Mouse (Mus musculus): ENCODE results near the gene Prkcsh. TPM values are rescaled to one million over a fixed set of nuclear protein-coding genes. Genes with fewer than 3 reads are reported as not detected.
A peak's percentile ranks its signal among the peaks of the same experiment; 100 is the strongest.

Prkcsh gene
- polyA plus RNA-seq, 1 experiment from 2014 or later = 161 TPM

GRCm38 (mm10) chr9:22003163-22003554, 553 bp downstream of the Prkcsh start:
- peak; percentile 4; the same call in 1 of the 2 replicates for ATAC-seq (ENCODE audit: low FRiP score, low TSS enrichment)
- Histone ChIP-seq H3K9me3 (ENCODE audit: low read length) (no peaks in the 10 kb centered on the region), H3K4me1 (ENCODE audit: insufficient read depth, low read length) (peaks cover 22% of the 10 kb centered on the region), H3K27me3 (ENCODE audit: insufficient read depth, low read length) (no peaks in the 10 kb centered on the region), H3K36me3 (ENCODE audit: insufficient read depth, low read length) (peaks cover 33% of the 10 kb centered on the region), H3K4me3 (ENCODE audit: low read length) (peak overlapping the region; percentile 64), H3K27ac (ENCODE audit: low read length) (peak overlapping the region; percentile 31), H3K9ac (replicated peaks; ENCODE audit: low read length) (peak overlapping the region; percentile 64), H3K4me2 (replicated peaks; ENCODE audit: low read depth, low read length) (peak overlapping the region; percentile 72)
- under 1% methylated on average over 18 of the region's 18 CpGs for WGBS

- ATAC-seq (ENCODE audit: low FRiP score, low TSS enrichment) = no peak
- Histone ChIP-seq H3K27ac (ENCODE audit: low read length) (no peak overlapping the region), H3K4me3 (ENCODE audit: low read length) (no peak overlapping the region), H3K9me3 (ENCODE audit: low read length) (no peaks in the 10 kb centered on the region), H3K36me3 (ENCODE audit: insufficient read depth, low read length) (peaks cover 46% of the 10 kb centered on the region), H3K4me2 (replicated peaks; ENCODE audit: low read depth, low read length) (no peak overlapping the region), H3K4me1 (ENCODE audit: insufficient read depth, low read length) (peaks cover 22% of the 10 kb centered on the region), H3K27me3 (ENCODE audit: insufficient read depth, low read length) (no peaks in the 10 kb centered on the region), H3K9ac (replicated peaks; ENCODE audit: low read length) (no peak overlapping the region)
- WGBS = 92% methylated on average over 12 of the region's 12 CpGs
These were observed 1.9 kb downstream of the Prkcsh start for GRCm38 (mm10) chr9:22004546-22004945.

- H3K4me1 ChIP-seq (ENCODE audit: insufficient read depth, low read length) = no peaks in the 10 kb centered on the region
- WGBS = 88% methylated on average over 5 of the region's 5 CpGs
- H3K36me3 ChIP-seq (ENCODE audit: insufficient read depth, low read length) = peaks cover 82% of the 10 kb centered on the region
- H3K27me3 ChIP-seq (ENCODE audit: insufficient read depth, low read length) = no peaks in the 10 kb centered on the region
- H3K9me3 ChIP-seq (ENCODE audit: low read length) = no peaks in the 10 kb centered on the region
- H3K4me3 ChIP-seq (ENCODE audit: low read length) = no peak overlapping the region
- ATAC-seq (ENCODE audit: low FRiP score, low TSS enrichment) = 0 out of 2 replicates have a peak, but pooled peaks have one; percentile 47
- H3K9ac ChIP-seq (replicated peaks; ENCODE audit: low read length) = no peak overlapping the region
- no peak overlapping the region for H3K4me2 ChIP-seq (replicated peaks; ENCODE audit: low read depth, low read length)
- H3K27ac ChIP-seq (ENCODE audit: low read length) = no peak overlapping the region
These were observed 8.4 kb downstream of the Prkcsh start for GRCm38 (mm10) chr9:22011055-22011454.

GRCm38 (mm10) chr9:22012731-22013130, 10.1 kb downstream of the Prkcsh start:
- Histone ChIP-seq H3K27ac (ENCODE audit: low read length) (no peak overlapping the region), H3K9ac (replicated peaks; ENCODE audit: low read length) (no peak overlapping the region), H3K36me3 (ENCODE audit: insufficient read depth, low read length) (peaks cover 70% of the 10 kb centered on the region), H3K27me3 (ENCODE audit: insufficient read depth, low read length) (no peaks in the 10 kb centered on the region), H3K9me3 (ENCODE audit: low read length) (no peaks in the 10 kb centered on the region), H3K4me1 (ENCODE audit: insufficient read depth, low read length) (no peaks in the 10 kb centered on the region), H3K4me3 (ENCODE audit: low read length) (no peak overlapping the region), H3K4me2 (replicated peaks; ENCODE audit: low read depth, low read length) (no peak overlapping the region)
- no peak for ATAC-seq (ENCODE audit: low FRiP score, low TSS enrichment)
- 91% methylated on average over 13 of the region's 13 CpGs for WGBS

GRCm38 (mm10) chr9:22016245-22016644, 13.6 kb downstream of the Prkcsh start:
- Histone ChIP-seq H3K9me3 (ENCODE audit: low read length) (no peaks in the 10 kb centered on the region), H3K9ac (replicated peaks; ENCODE audit: low read length) (no peak overlapping the region), H3K27me3 (ENCODE audit: insufficient read depth, low read length) (no peaks in the 10 kb centered on the region), H3K27ac (ENCODE audit: low read length) (no peak overlapping the region), H3K4me2 (replicated peaks; ENCODE audit: low read depth, low read length) (no peak overlapping the region), H3K4me3 (ENCODE audit: low read length) (no peak overlapping the region), H3K36me3 (ENCODE audit: insufficient read depth, low read length) (peaks cover 35% of the 10 kb centered on the region), H3K4me1 (ENCODE audit: insufficient read depth, low read length) (no peaks in the 10 kb centered on the region)
- WGBS = 61% methylated on average over 10 of the region's 10 CpGs
- ATAC-seq (ENCODE audit: low FRiP score, low TSS enrichment) = no peak

- Histone ChIP-seq H3K4me3 (ENCODE audit: low read length) (no peak overlapping the region), H3K9me3 (ENCODE audit: low read length) (no peaks in the 10 kb centered on the region), H3K36me3 (ENCODE audit: insufficient read depth, low read length) (peaks cover 24% of the 10 kb centered on the region), H3K4me2 (replicated peaks; ENCODE audit: low read depth, low read length) (no peak overlapping the region), H3K27me3 (ENCODE audit: insufficient read depth, low read length) (no peaks in the 10 kb centered on the region), H3K9ac (replicated peaks; ENCODE audit: low read length) (no peak overlapping the region), H3K27ac (ENCODE audit: low read length) (no peak overlapping the region), H3K4me1 (ENCODE audit: insufficient read depth, low read length) (no peaks in the 10 kb centered on the region)
- no peak for ATAC-seq (ENCODE audit: low FRiP score, low TSS enrichment)
- WGBS = 75% methylated on average over 7 of the region's 7 CpGs
These were observed 14.7 kb downstream of the Prkcsh start for GRCm38 (mm10) chr9:22017208-22017825.

- no peak overlapping the region for H3K4me3 ChIP-seq (ENCODE audit: low read length)
- no peak overlapping the region for H3K27ac ChIP-seq (ENCODE audit: low read length)
- ATAC-seq (ENCODE audit: low FRiP score, low TSS enrichment) = no peak
- H3K36me3 ChIP-seq (ENCODE audit: insufficient read depth, low read length) = no peaks in the 10 kb centered on the region
- peaks cover under 1% of the 10 kb centered on the region; the same call in 1 of the 2 replicates for H3K9me3 ChIP-seq (ENCODE audit: low read length)
- H3K4me1 ChIP-seq (ENCODE audit: insufficient read depth, low read length) = no peaks in the 10 kb centered on the region
- no peak overlapping the region for H3K4me2 ChIP-seq (replicated peaks; ENCODE audit: low read depth, low read length)
- 45% methylated on average over 8 of the region's 8 CpGs for WGBS
- H3K9ac ChIP-seq (replicated peaks; ENCODE audit: low read length) = no peak overlapping the region
- no peaks in the 10 kb centered on the region for H3K27me3 ChIP-seq (ENCODE audit: insufficient read depth, low read length)
These were observed 22.0 kb downstream of the Prkcsh start for GRCm38 (mm10) chr9:22024592-22024991.

- Histone ChIP-seq H3K27me3 (ENCODE audit: insufficient read depth, low read length) (no peaks in the 10 kb centered on the region), H3K4me3 (ENCODE audit: low read length) (no peak overlapping the region), H3K27ac (ENCODE audit: low read length) (no peak overlapping the region), H3K4me2 (replicated peaks; ENCODE audit: low read depth, low read length) (no peak overlapping the region), H3K4me1 (ENCODE audit: insufficient read depth, low read length) (no peaks in the 10 kb centered on the region), H3K9ac (replicated peaks; ENCODE audit: low read length) (no peak overlapping the region), H3K36me3 (ENCODE audit: insufficient read depth, low read length) (no peaks in the 10 kb centered on the region), H3K9me3 (ENCODE audit: low read length) (peaks cover 3% of the 10 kb centered on the region; the same call in 1 of the 2 replicates)
- WGBS = 66% methylated on average over 7 of the region's 7 CpGs
- no peak for ATAC-seq (ENCODE audit: low FRiP score, low TSS enrichment)
These were observed 25.9 kb downstream of the Prkcsh start for GRCm38 (mm10) chr9:22028467-22028866.

GRCm38 (mm10) chr9:22030386-22030785, 27.8 kb downstream of the Prkcsh start:
- H3K4me1 ChIP-seq (ENCODE audit: insufficient read depth, low read length) = no peaks in the 10 kb centered on the region
- H3K27me3 ChIP-seq (ENCODE audit: insufficient read depth, low read length) = no peaks in the 10 kb centered on the region
- no peak overlapping the region for H3K27ac ChIP-seq (ENCODE audit: low read length)
- H3K9me3 ChIP-seq (ENCODE audit: low read length) = peaks cover 3% of the 10 kb centered on the region; the same call in 1 of the 2 replicates
- WGBS = 93% methylated on average over 9 of the region's 9 CpGs
- no peak for ATAC-seq (ENCODE audit: low FRiP score, low TSS enrichment)
- H3K36me3 ChIP-seq (ENCODE audit: insufficient read depth, low read length) = no peaks in the 10 kb centered on the region
- no peak overlapping the region for H3K4me2 ChIP-seq (replicated peaks; ENCODE audit: low read depth, low read length)
- no peak overlapping the region for H3K9ac ChIP-seq (replicated peaks; ENCODE audit: low read length)
- H3K4me3 ChIP-seq (ENCODE audit: low read length) = no peak overlapping the region

GRCm38 (mm10) chr9:22035300-22036044, 32.9 kb downstream of the Prkcsh start:
- Histone ChIP-seq H3K27me3 (ENCODE audit: insufficient read depth, low read length) (no peaks in the 10 kb centered on the region), H3K4me2 (replicated peaks; ENCODE audit: low read depth, low read length) (no peak overlapping the region), H3K27ac (ENCODE audit: low read length) (no peak overlapping the region), H3K36me3 (ENCODE audit: insufficient read depth, low read length) (no peaks in the 10 kb centered on the region), H3K9me3 (ENCODE audit: low read length) (0 out of 2 replicates have a peak, but pooled peaks cover 2% of the 10 kb centered on the region), H3K4me1 (ENCODE audit: insufficient read depth, low read length) (no peaks in the 10 kb centered on the region), H3K4me3 (ENCODE audit: low read length) (no peak overlapping the region), H3K9ac (replicated peaks; ENCODE audit: low read length) (no peak overlapping the region)
- no peak for ATAC-seq (ENCODE audit: low FRiP score, low TSS enrichment)
- WGBS = 51% methylated on average over 6 of the region's 6 CpGs
